Mouse (Mus musculus): Measurements from ENCODE around the gene Gde1.
A peak's percentile ranks its signal among the peaks of the same experiment; 100 is the strongest.

Gene Gde1

DNA sequence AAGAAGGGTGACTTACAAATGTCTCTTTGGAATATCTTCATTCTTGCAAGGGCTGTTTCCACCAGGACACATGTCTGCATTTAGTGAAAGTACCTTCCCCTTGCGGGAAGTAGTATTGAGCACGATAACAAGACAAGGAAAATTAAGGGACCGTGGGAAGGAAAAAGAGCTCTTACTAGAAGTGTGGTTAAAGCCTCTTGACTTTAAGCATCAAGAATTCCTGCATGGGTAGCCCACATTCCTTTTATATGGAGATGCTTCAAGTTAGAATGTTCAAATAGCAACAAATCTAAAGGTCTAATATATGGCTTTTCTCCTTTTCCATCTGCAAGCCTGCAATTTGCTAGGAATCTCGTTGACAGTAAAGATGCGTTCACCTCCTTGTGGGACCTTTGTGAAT lies 910 bp upstream of the Gde1 start:
- DNase-seq (ENCODE audit: low read depth, low spot score) = no peak

GRCm38 (mm10) chr7:118706051-118706450 lies 473 bp upstream of the Gde1 start:
- no peak for DNase-seq (ENCODE audit: low read depth, low spot score)

DNA sequence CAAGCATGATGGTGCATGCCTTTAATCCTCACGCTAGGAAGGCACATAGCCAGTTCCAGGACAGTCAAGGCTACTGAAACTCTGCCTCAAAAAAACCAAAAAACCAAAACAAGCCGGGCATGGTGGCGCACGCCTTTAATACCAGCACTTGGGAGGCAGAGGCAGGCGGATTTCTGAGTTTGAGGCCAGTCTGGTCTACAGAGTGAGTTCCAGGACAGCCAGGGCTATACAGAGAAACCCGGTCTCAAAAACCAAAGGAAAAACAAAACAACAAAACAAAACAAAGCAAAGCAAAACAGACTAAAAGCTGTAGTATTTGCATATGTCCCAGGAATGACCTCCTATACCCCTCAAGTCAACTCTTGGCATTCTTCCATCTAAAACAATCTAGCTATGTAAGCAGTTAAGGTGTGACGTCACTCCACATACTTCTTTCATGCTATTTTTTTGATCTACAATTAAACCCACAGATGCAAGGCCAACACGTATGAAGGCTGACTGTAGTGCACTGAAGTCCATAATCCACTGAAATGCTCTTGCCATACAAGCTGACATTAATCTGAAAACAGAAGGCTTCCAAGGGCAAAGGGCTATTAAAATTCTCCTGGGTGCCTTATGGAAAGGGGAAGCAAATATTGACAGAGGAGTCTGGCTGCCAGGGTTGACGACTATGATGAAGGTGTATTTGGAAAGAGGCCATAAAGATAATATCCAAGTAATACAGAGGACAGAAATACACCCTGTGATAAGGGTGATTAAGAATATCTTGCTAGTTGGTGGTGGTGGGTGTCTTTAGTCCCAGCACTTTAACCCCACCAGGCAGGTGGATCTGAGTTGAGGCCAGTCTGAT lies 1.4 kb downstream of the Gde1 start:
- DNase-seq (ENCODE audit: low read depth, low spot score) = no peak

GRCm38 (mm10) chr7:118703144-118703561 lies 2.4 kb downstream of the Gde1 start:
- DNase-seq (ENCODE audit: low read depth, low spot score) = no peak

- DNase-seq (ENCODE audit: low read depth, low spot score) = no peak
These were observed 6.7 kb downstream of the Gde1 start for GRCm38 (mm10) chr7:118698882-118699281.

- DNase-seq (ENCODE audit: low read depth, low spot score) = no peak
These were observed 8.4 kb downstream of the Gde1 start for GRCm38 (mm10) chr7:118697168-118697567.

- DNase-seq (ENCODE audit: low read depth, low spot score) = no peak
These were observed 9.4 kb downstream of the Gde1 start for GRCm38 (mm10) chr7:118696146-118696545.

DNA sequence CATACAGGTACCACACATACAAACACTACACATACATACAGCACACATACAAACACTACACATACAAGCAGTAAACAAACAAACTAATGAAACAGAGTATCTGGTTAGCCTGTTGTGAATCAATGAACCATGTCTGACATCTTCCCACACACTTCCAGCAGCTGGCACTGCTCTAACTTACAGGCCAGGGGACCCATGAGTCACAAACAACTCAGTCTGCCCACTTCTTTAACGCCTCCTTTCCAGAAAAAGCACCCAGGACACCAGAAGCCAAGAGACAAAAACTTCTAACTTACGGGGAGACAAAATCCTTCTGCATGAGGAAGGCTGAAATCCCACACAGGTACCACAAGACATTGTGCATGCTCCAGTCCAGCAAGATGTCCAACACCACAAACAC lies 14.3 kb downstream of the Gde1 start:
- DNase-seq (ENCODE audit: low read depth, low spot score) = no peak

- DNase-seq (ENCODE audit: low read depth, low spot score) = no peak
These were observed 16.5 kb downstream of the Gde1 start for GRCm38 (mm10) chr7:118689088-118689487.

DNA sequence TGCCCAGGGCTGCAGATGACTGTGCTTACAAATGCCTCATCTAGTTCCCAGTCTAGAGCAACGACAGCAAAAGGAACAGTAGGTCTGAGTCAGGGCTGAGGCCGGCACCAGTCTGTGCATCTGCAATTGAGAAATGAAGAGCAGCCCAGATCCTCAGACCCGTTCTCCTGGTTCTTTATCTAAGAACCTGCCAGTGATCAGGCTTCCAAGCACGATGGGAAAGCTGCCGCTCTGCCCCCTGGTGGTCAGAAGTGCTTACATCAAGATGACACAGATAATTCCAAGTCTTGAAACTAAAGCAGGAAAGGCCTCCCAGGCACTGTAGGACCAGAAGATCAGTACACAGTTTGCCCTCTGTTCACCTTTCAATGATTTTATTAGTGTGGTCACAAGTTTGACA lies 17.4 kb downstream of the Gde1 start:
- DNase-seq (ENCODE audit: low read depth, low spot score) = peak; percentile 63

DNA sequence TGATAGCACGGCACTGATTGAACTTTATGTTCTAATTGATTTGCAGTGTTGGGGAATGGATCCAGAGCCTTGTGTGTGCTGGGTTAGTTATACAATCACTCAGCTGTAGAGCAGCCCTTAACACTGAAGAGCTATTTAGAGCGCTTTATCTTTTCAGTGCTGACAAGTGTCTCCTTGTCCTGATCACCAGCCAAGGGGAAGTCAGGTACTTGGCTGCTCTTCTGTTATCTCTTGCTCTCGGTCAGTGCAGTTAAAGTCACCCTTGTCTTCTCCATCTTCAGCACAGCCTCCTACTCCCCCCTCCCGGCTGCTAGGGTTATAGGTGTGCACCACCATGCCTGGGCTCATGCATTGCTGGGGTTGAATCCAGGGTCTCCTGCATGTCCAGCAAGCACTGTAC lies 28.8 kb downstream of the Gde1 start:
- DNase-seq (ENCODE audit: low read depth, low spot score) = no peak

GRCm38 (mm10) chr7:118670142-118670541 lies 35.4 kb downstream of the Gde1 start:
- DNase-seq (ENCODE audit: low read depth, low spot score) = no peak

DNA sequence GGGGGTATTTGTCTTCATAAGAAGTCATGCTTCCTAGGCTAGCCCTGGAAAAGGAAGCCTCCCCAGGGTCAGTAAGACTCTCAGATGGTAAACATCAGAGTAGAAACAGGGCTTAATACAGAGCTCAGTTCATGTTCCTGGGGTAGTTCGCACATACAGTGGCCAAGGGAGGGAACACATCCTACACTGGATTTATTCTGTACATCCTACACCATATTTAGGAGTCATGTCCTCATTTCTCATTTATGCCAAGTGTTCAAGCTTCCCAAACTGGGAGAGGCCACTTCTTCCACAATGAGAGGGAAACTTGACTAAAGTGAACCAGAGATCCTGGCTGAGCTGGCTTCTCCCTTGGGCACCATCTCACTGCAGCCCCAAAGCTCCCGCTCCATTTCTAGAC lies 37.8 kb downstream of the Gde1 start:
- no peak for DNase-seq (ENCODE audit: low read depth, low spot score)

GRCm38 (mm10) chr7:118656730-118657129 lies 48.8 kb downstream of the Gde1 start:
- DNase-seq (ENCODE audit: low read depth, low spot score) = no peak

- DNase-seq (ENCODE audit: low read depth, low spot score) = no peak
These were observed 52.8 kb downstream of the Gde1 start for GRCm38 (mm10) chr7:118652572-118653295.

DNA sequence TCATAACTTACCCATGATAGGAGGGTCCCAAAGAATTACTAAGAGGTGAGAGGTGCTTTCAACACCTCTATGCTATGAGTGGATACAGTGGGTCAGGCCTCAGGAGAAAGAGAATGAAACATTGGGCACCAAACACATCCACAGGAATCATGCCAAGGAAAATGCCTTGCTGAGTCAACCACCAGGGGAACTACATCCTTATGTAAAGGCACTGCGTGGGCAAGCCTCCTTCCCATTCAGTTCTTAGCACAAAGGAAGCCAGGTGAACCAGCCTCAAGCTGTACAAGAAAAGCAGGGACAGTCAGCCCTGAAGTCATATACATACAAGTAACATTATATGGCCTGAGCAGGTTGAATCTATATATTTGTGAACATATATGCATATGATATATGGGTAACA lies 54.7 kb downstream of the Gde1 start:
- no peak for DNase-seq (ENCODE audit: low read depth, low spot score)

- no peak for DNase-seq (ENCODE audit: low read depth, low spot score)
These were observed 55.5 kb downstream of the Gde1 start for GRCm38 (mm10) chr7:118650119-118650518.

DNA sequence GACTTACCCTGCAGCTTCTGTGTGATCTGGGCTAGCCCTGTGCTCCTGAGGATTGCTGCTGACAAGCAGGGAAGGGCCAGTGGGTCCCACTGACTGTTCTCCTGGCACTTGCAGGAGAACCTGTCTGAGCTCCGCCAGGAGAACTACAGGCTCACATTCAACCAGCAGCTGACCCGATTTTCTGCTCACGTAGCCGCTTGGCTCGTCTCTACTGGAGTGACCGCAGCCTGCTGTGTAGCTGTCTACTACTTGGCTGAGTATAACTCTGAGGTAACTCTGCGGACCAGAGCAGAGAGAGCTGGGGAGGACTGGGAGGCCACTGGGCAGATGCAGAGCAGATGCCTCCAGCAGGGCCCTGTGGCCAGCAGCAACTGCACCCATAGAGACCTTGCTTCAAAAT lies 56.2 kb downstream of the Gde1 start:
- no peak for DNase-seq (ENCODE audit: low read depth, low spot score)

DNA sequence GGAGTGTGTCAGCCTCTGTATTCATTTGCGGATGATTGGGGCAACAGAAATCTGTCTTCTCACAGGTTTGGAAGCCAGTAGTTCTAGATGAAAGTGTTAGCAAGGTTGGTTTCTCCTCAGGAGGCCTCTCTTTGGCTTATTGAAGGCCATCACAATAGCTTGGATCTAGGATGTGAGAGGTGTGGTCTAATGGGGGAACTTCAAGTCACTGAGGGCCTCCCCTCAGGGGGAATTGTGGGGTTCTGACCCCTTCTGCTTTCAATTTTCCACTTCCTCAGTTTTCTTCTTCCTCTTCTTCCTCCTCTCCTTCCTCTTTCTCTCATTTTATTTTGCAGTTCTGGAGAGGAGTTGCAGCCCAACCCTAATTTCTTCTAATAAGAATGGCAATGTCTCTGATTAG lies 59.3 kb downstream of the Gde1 start:
- no peak for DNase-seq (ENCODE audit: low read depth, low spot score)

Measured in retina, adult 2 months (tissue).